Mouse (Mus musculus): ENCODE results near the gene Rab25. TPM values are rescaled to one million over a fixed set of nuclear protein-coding genes. Genes with fewer than 3 reads are reported as not detected.

Rab25 gene
- polyA plus RNA-seq, 1 experiment from 2014 or later, result 0.70 TPM

DNA sequence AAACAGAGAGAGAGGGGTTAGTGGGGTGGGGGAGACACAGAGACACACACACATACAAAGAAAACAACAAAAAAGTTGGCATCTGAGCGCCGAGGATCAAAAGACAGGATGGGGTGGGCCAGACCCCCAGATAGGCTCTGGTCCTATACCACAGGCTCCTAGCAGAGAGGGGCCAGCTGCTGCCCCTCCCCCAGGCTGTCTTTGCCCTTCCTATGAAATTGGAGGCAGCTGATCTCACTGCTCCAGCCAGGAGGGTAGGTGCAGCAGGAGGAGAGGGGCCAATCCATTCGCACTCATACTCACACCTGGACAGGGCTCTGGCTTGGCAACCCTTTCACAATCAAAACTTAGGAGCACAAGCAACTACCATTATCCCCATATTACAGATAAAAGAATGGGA, 38.9 kb downstream of the Rab25 start:
- Histone ChIP-seq H3K9ac (peak overlapping the region; percentile 70), H3K4me3 (peak overlapping the region; percentile 53), H3K27ac (peak overlapping the region; percentile 77), H3K9me3 (replicated peaks) (no peaks in the 10 kb centered on the region), H3K4me1 (peaks cover 84% of the 10 kb centered on the region), H3K36me3 (no peaks in the 10 kb centered on the region), H3K4me2 (peak overlapping the region; percentile 84), H3K27me3 (replicated peaks) (peaks cover 8% of the 10 kb centered on the region)
- no peak for ATAC-seq
- 52% methylated on average over 3 of the region's 3 CpGs for WGBS (ENCODE audit: insufficient replicate concordance)

DNA sequence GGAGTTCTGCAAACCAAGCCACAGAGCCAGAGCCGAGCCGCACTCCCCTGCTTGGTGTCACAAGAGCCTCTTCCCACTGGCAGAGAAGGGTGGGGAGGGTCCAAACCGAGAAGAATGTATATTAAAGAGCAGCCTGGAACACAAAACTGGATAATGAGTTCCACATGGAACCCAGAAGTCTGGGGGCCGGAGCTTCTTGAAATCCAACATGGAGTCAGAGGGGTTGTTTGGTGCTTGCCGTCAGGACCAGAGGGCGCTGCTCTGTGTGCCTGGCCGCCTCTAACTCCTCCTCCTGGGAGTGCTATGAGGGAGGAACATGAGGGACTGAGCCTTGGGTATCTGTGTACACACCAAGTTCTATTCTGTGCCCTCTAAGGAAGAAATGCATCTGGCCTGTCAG, 42.3 kb downstream of the Rab25 start:
- Histone ChIP-seq H3K36me3 (peaks cover 3% of the 10 kb centered on the region; the same call in 1 of the 2 replicates), H3K9me3 (replicated peaks) (no peaks in the 10 kb centered on the region), H3K27me3 (replicated peaks) (no peaks in the 10 kb centered on the region), H3K4me2 (no peak overlapping the region), H3K4me1 (peaks cover 80% of the 10 kb centered on the region), H3K9ac (0 out of 2 replicates have a peak overlapping the region, but pooled peaks have one; percentile 12), H3K4me3 (no peak overlapping the region), H3K27ac (no peak overlapping the region)
- WGBS (ENCODE audit: insufficient replicate concordance), result 60% methylated on average over 7 of the region's 7 CpGs
- ATAC-seq, result no peak

DNA sequence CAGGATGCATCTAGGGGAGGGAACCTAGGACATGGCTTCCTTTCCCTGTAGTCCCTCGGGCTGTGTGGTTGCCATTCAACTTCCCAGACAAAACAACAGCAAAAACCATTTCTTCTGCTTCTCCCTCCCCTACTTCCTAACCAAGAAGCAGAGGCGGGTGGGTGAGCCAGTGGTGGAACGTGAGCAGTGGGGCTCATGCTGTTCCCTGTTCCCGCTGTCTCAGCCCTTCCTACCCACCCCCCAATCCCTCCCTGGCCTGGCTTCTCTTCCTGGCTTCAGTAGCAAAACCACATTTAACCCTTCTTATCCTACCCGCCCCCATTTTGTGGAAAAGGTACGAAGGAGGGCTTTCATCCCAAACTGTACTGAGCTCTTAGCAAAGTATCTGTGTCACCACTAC, 43.0 kb downstream of the Rab25 start:
- H3K4me1 ChIP-seq, result peaks cover 80% of the 10 kb centered on the region
- H3K4me2 ChIP-seq, result no peak overlapping the region
- peak overlapping the region; percentile 12; the same call in 1 of the 2 replicates for H3K9ac ChIP-seq
- H3K27me3 ChIP-seq (replicated peaks), result no peaks in the 10 kb centered on the region
- 68% methylated on average over 6 of the region's 6 CpGs for WGBS (ENCODE audit: insufficient replicate concordance)
- no peak overlapping the region for H3K4me3 ChIP-seq
- ATAC-seq, result no peak
- H3K36me3 ChIP-seq, result peaks cover 9% of the 10 kb centered on the region
- no peak overlapping the region for H3K27ac ChIP-seq
- no peaks in the 10 kb centered on the region for H3K9me3 ChIP-seq (replicated peaks)

DNA sequence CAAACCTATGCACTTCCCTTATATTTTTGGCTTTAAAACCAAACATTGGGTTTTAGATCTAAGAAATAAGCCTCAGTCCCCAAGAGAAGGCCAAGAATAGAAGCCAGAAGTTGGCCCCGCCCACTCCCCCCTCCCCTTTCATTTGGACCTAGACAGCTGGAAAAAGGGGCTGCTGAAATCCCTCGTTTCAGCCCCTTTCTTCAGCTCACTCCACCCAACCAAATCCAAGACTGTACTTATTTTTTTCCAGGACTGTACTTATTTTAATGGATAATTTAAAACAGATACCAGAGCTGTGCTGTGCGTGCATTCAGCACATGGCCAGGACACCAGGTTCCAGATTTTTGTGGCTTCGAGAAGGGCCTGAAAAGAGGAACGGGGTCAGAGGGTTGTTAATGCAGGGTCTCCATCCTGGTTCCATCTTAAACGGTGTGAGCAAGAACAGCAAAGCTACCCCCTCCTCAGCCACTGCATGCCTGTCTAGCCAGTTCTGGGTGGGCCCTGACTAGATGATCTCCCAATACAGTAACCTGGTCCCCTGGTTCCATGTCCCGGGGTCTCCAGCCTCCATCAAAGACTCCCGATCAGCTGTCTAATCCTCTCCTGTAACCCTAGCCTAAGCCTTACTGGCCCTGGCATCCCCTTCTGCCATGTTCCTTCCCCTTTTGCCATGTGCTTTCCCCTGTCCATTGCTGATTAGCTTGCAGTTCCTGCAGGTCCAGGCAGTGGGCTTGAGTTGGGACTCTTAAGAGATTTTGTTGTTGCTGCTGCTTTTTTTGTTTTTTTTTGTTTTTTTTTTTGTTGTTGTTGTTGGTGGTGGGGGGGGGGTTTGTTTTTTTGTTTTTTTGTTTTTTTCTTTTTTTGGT, 44.0 kb downstream of the Rab25 start:
- H3K4me3 ChIP-seq, result no peak overlapping the region
- 35% methylated on average over 8 of the region's 8 CpGs for WGBS (ENCODE audit: insufficient replicate concordance)
- H3K9ac ChIP-seq, result no peak overlapping the region
- H3K36me3 ChIP-seq, result peaks cover 19% of the 10 kb centered on the region
- peak overlapping the region; percentile 27 for H3K27ac ChIP-seq
- ATAC-seq, result no peak
- H3K9me3 ChIP-seq (replicated peaks), result no peaks in the 10 kb centered on the region
- no peaks in the 10 kb centered on the region for H3K27me3 ChIP-seq (replicated peaks)
- peaks cover 80% of the 10 kb centered on the region for H3K4me1 ChIP-seq
- no peak overlapping the region for H3K4me2 ChIP-seq

DNA sequence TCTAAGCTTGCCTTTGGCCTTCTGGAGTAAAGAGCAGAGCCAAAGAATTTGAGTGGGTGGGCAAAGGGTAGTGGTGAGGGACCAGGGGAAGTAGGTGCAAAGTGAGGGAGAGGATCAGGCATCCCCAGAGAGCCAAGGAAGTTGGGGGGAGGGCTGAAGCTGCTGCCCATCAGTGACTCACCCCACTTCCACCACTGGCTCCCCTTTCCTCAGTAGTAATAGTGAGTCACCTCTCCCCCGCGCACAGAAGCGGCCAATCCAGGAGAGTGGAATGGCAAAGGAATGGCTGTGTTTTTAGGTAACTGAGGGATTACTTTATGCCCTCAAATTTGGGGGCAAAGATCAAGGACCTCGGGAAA, 44.6 kb downstream of the Rab25 start:
- Histone ChIP-seq H3K36me3 (peaks cover 25% of the 10 kb centered on the region), H3K9me3 (replicated peaks) (no peaks in the 10 kb centered on the region), H3K4me3 (peak overlapping the region; percentile 97), H3K9ac (peak overlapping the region; percentile 3; the same call in 1 of the 2 replicates), H3K27me3 (replicated peaks) (no peaks in the 10 kb centered on the region), H3K4me1 (peaks cover 82% of the 10 kb centered on the region), H3K4me2 (peak overlapping the region; percentile 89), H3K27ac (peak overlapping the region; percentile 95)
- 26% methylated on average over 4 of the region's 4 CpGs for WGBS (ENCODE audit: insufficient replicate concordance)
- ATAC-seq, result peak; percentile 3

DNA sequence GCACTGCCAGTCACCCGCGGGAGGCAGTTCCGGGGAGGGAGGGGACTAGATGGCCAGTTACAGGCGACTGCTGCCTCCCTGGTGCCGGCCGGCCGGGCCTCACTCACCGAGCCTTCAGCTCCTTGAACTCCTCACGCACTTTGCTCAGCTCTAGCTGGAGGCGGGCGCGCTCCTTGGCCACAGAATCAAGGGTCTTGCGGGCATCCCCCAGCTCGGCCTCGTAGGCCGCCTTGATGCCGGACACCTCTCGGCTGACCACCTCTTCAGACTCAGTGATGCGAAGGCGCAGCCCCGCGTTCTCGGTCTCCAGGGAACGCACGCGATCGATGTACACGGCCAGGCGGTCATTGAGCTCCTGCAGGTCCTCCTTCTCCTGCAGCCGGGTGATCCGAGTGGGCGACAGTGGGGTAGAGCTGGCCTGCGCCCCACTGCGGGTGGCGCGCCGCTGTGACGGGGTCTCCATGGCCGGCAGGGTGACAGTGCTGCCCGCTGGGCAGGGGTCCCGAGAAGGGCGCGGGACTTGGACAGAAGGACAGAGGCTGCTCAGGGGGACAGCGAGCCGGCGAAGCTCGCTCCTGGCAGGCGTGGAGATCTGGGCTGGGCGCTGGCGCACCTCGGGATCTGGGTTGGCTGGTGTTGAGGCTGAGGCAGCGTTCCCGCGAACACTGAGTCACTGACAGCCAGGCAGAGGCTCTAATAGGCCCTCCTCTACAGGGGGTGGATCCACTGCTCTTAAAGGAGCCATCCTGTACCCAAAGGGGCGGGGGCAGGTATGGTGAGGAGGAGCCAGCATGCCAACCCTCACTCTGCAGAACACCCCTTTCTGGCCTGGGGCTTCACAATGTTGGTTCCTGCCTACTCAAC, 45.2 kb downstream of the Rab25 start:
- peak; percentile 93 for ATAC-seq
- Histone ChIP-seq H3K9me3 (replicated peaks) (no peaks in the 10 kb centered on the region), H3K4me1 (peaks cover 82% of the 10 kb centered on the region), H3K9ac (peak overlapping the region; percentile 98), H3K36me3 (peaks cover 32% of the 10 kb centered on the region), H3K4me3 (peak overlapping the region; percentile 97), H3K27ac (peak overlapping the region; percentile 95), H3K27me3 (replicated peaks) (no peaks in the 10 kb centered on the region), H3K4me2 (peak overlapping the region; percentile 89)
- WGBS (ENCODE audit: insufficient replicate concordance), result 2% methylated on average over 54 of the region's 55 CpGs

DNA sequence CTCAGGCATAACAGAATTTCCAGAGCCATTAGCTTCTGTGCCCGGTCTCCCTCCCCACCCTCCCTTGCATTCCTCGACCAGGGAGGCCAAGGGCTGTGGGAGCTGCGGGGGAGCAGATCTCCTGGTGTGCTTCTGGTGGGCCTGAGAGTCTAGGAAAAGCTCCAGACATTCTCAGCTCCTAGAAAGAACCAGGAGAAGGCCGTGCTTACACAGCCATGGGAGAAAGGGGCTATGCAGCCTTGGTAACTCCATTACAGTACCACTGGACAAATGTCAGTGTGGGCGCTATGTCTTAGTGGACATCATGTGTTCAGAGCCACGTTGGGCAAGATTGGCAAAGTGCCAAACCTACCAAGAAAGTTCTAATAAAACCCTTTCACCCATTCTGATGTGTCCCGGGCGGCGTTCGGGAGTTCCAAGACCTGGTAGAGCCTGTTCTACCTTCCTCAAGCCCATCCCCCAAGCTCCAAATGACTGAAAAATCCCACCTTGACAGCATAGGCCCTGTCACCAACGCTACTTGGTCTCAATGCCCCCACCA, 46.0 kb downstream of the Rab25 start:
- Histone ChIP-seq H3K4me1 (peaks cover 83% of the 10 kb centered on the region), H3K36me3 (peaks cover 39% of the 10 kb centered on the region), H3K9ac (peak overlapping the region; percentile 98), H3K27me3 (replicated peaks) (no peaks in the 10 kb centered on the region), H3K4me2 (peak overlapping the region; percentile 89), H3K9me3 (replicated peaks) (no peaks in the 10 kb centered on the region), H3K4me3 (peak overlapping the region; percentile 97), H3K27ac (peak overlapping the region; percentile 95)
- peak; percentile 10; the same call in 1 of the 2 replicates for ATAC-seq
- WGBS (ENCODE audit: insufficient replicate concordance), result 29% methylated on average over 11 of the region's 11 CpGs

DNA sequence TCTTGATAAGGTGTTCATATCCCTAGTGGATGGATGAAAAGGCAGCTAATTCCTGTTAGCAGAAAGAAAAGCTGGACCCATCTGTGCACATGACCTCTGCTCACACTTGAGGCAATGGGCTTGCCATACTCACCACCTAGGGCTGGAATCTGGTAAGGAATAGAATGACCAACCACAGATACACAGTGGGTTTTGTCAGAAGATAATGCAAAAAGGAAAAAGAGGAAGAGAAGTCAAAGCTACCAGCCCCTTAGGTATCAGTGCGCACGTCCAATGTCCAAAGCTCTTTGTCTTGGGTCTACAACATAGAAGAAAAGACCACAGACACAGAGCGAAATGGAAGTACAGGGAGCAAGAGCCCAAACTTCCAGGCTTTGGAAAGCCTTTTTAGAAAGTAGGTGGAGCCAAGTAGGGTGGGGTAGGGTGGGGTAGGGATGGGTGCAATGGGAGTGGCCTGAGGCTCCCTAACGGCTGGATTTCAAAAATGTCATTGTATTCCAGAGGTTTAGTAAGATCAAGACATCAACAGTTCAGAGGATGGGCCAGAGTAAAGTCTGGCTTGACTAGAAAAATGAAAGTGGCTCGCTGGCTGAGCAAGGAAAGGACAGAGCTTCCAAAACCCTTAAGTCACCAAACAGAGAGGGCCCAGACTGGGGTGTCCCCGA, 46.6 kb downstream of the Rab25 start:
- H3K4me1 ChIP-seq, result peaks cover 83% of the 10 kb centered on the region
- peaks cover 43% of the 10 kb centered on the region for H3K36me3 ChIP-seq
- peak overlapping the region; percentile 98 for H3K9ac ChIP-seq
- H3K4me3 ChIP-seq, result peak overlapping the region; percentile 97
- peak overlapping the region; percentile 95 for H3K27ac ChIP-seq
- peak overlapping the region; percentile 89 for H3K4me2 ChIP-seq
- 28% methylated on average over 6 of the region's 6 CpGs for WGBS (ENCODE audit: insufficient replicate concordance)
- ATAC-seq, result peak; percentile 38; the same call in 1 of the 2 replicates
- no peaks in the 10 kb centered on the region for H3K9me3 ChIP-seq (replicated peaks)
- H3K27me3 ChIP-seq (replicated peaks), result no peaks in the 10 kb centered on the region

DNA sequence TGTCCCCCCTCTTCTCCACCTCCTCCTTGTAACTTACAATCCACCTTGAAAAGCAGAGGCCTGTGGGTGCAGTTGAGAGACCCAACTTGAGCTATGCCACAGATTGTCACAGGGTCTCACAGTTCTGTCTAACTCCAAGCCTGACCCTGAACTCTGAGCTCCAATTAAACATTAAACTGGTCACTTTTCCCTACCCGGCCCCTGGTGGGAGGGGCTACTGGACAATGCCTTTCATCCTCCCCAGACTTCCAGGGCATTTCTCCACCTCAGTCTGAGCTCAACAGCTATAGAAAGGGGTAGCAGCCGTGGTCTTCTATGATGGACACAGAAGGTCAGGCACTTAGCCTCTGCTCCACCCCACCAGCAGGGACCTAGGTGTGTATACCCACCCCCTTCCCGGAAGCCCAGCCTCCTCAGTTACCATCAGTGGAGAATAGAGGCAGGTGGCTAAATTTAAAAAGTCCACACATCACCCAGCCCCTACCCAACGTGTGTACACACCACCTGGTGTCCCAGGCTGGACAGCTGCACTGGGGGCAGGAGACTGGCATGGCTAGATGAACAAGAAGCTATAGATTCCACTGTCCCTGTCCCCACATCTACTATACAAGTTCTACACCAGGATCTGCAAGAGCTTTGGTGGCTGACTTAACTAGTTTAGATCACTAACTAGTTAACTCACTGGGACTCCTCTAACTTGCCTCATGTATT, 47.3 kb downstream of the Rab25 start:
- 53% methylated on average over 4 of the region's 4 CpGs for WGBS (ENCODE audit: insufficient replicate concordance)
- H3K27ac ChIP-seq, result peak overlapping the region; percentile 95

DNA sequence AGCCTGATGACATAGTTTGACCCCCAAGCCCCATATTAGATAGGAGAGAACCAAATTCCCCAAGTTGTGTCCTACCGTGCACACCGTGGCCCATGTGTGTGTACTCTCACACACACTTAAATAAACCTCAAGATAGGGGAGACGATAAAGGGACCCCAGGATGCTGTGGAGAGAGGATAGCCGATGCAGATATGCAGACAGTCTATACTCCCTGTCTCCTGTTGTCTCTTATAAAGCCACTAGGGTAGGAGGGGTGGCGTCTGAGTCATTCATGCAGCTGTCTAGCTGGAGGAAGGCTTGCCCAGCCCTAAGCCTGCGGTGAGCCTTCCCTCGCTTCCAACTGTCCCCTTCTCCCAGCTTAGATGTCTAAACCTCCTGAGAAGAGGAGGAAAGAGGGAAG, 48.0 kb downstream of the Rab25 start:
- Histone ChIP-seq H3K4me2 (peak overlapping the region; percentile 89), H3K9ac (peak overlapping the region; percentile 98), H3K36me3 (peaks cover 52% of the 10 kb centered on the region), H3K9me3 (replicated peaks) (no peaks in the 10 kb centered on the region), H3K27me3 (replicated peaks) (no peaks in the 10 kb centered on the region), H3K27ac (peak overlapping the region; percentile 95), H3K4me3 (peak overlapping the region; percentile 97), H3K4me1 (peaks cover 87% of the 10 kb centered on the region)
- no peak for ATAC-seq
- WGBS (ENCODE audit: insufficient replicate concordance), result 49% methylated on average over 7 of the region's 7 CpGs

More for the DNA sequence above, 47.3 kb downstream of the Rab25 start:
- no peaks in the 10 kb centered on the region for H3K9me3 ChIP-seq (replicated peaks)
- H3K27me3 ChIP-seq (replicated peaks), result no peaks in the 10 kb centered on the region
- peaks cover 87% of the 10 kb centered on the region for H3K4me1 ChIP-seq
- peak overlapping the region; percentile 97 for H3K4me3 ChIP-seq
- no peak for ATAC-seq
- peaks cover 48% of the 10 kb centered on the region for H3K36me3 ChIP-seq
- H3K4me2 ChIP-seq, result peak overlapping the region; percentile 89
- H3K9ac ChIP-seq, result peak overlapping the region; percentile 98

DNA sequence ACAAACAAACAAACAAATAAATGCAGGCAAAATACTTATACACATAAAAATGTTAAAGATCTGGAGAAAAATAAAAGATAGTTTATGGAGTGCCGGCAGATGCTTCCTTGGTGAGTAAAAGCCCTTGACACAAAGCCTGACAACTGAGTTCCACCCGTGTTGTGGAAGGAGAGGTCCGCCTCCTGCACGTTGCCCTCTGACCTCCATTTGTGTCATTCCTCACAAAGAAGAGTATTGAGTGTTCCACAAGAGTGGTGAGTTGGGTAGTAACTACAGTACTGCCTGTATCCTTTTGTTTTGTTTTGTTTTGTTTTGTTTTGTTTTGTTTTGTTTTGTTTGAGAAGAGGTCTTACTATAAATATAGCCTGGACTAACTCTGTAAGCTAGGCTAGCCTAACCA, 48.5 kb downstream of the Rab25 start:
- H3K27ac ChIP-seq, result peak overlapping the region; percentile 95
- H3K9me3 ChIP-seq (replicated peaks), result no peaks in the 10 kb centered on the region
- H3K9ac ChIP-seq, result peak overlapping the region; percentile 98
- 81% methylated on average over 4 of the region's 4 CpGs for WGBS (ENCODE audit: insufficient replicate concordance)
- H3K36me3 ChIP-seq, result peaks cover 57% of the 10 kb centered on the region
- H3K4me3 ChIP-seq, result peak overlapping the region; percentile 97; the same call in 1 of the 2 replicates
- H3K4me2 ChIP-seq, result peak overlapping the region; percentile 89
- peaks cover 92% of the 10 kb centered on the region for H3K4me1 ChIP-seq
- H3K27me3 ChIP-seq (replicated peaks), result no peaks in the 10 kb centered on the region
- ATAC-seq, result no peak
